Mouse (Mus musculus) stomach, embryonic 15.5 days (tissue): Measurements from ENCODE around the gene Rock2. TPM values are rescaled to one million over a fixed set of nuclear protein-coding genes. Genes with fewer than 3 reads are reported as not detected.
A peak's percentile ranks its signal among the peaks of the same experiment; 100 is the strongest.

Experiments used
- ATAC-seq: fragments of 200-750 bp; cut with Nextera tagmentation; 2 replicates; pipeline ENCODE4 v1.8.0; 2017; ENCODE audit warnings: low read depth, moderate number of reproducible peaks, moderate TSS enrichment; ENCODE audit not compliant: insufficient read depth, low FRiP score
- H3K27ac ChIP-seq: fragments of 300-500 bp; sonication (generic); 2 replicates; pipeline ENCODE4 v1.5.1; 2015; ENCODE audit warnings: mild to moderate bottlenecking, inconsistent platforms
- H3K27me3 ChIP-seq: fragments of 300-500 bp; sonication (generic); replicated peaks from 2 replicates; pipeline ENCODE4 v1.6.1; 2015; ENCODE audit warnings: inconsistent platforms
- H3K36me3 ChIP-seq: fragments of 300-500 bp; sonication (generic); 2 replicates; pipeline ENCODE4 v1.6.1; 2015; ENCODE audit warnings: inconsistent platforms
- H3K4me1 ChIP-seq: fragments of 300-500 bp; sonication (generic); 2 replicates; pipeline ENCODE4 v1.6.1; 2015; ENCODE audit warnings: inconsistent platforms
- H3K4me2 ChIP-seq: fragments of 300-500 bp; sonication (generic); 2 replicates; pipeline ENCODE4 v1.6.1; 2015; ENCODE audit warnings: mild to moderate bottlenecking, inconsistent platforms
- H3K4me3 ChIP-seq: fragments of 300-500 bp; sonication (generic); replicated peaks from 2 replicates; pipeline ENCODE4 v1.5.1; 2015; ENCODE audit warnings: inconsistent platforms
- H3K9ac ChIP-seq: fragments of 300-500 bp; sonication (generic); 2 replicates; pipeline ENCODE4 v1.6.1; 2015; ENCODE audit warnings: inconsistent platforms
- H3K9me3 ChIP-seq: fragments of 300-500 bp; sonication (generic); 2 replicates; pipeline ENCODE4 v1.6.1; 2016; ENCODE audit warnings: inconsistent platforms
- WGBS: fragments of 180-500 bp; shearing (Covaris S2); methylation state at CpG from one replicate; pipeline ENCODE4 v1.1.7; 2015; 5-methylcytosine and 5-hydroxymethylcytosine counted together
- polyA plus RNA-seq: library from polyadenylated mRNA; unstranded; fragments of >200 nt; fragmentation: Nextera tagmentation; extraction: Ambion mirVana; gene quantifications from 2 replicates; pipeline ENCODE4 v1.2.1, GENCODE M21; 2015

Gene Rock2
- polyA plus RNA-seq, 1 experiment from 2014 or later = 20.5 TPM

DNA sequence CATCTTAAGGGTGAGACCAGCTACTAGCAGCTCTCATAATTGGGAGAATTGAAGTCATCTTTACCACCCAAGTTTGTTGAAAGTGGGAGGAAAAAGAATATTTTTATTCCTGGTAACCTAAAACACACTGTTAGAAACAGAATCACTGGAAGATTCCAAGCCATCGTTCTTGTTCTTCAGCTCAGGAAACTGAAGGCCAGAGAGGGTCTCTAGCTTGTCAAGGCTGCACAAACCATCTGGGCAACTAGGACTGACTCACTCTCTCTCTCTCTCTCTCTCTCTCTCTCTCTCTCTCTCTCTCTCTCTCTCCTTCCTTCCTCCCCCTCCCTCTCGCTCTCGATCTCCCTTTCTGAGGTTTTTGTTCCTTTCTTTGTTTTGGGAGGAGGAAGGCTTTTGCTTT lies 33.7 kb upstream of the Rock2 start:
- H3K4me1 ChIP-seq = no peaks in the 10 kb centered on the region
- 32% methylated on average over 3 of the region's 3 CpGs for WGBS
- no peak for ATAC-seq
- peak overlapping the region; percentile 59; the same call in 1 of the 2 replicates for H3K27ac ChIP-seq
- no peaks in the 10 kb centered on the region for H3K36me3 ChIP-seq
- no peak overlapping the region for H3K4me3 ChIP-seq
- no peak overlapping the region for H3K4me2 ChIP-seq
- H3K9me3 ChIP-seq = no peaks in the 10 kb centered on the region
- H3K27me3 ChIP-seq = no peaks in the 10 kb centered on the region
- H3K9ac ChIP-seq = no peak overlapping the region

DNA sequence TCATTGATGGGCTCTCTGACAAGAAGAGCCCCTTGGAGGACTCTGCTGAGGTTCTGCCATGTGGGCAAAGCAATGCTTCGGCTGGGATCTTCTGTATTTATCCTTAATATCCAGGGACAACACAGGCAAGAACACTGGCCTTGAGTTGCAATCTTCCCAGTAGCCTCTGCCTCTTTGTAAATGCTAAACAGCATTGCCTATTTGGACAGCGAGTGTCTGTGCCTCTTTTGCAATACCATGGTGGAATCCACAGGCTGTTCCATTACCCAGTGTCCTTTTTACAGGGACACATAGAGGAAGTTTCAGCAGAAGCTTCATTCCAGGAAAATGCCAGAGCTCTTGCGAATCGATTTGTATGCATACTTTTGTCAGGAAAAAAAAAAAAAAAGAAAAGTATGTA lies 30.2 kb upstream of the Rock2 start:
- H3K9me3 ChIP-seq = no peaks in the 10 kb centered on the region
- no peak for ATAC-seq
- no peak overlapping the region for H3K4me2 ChIP-seq
- WGBS = 71% methylated on average over 4 of the region's 4 CpGs
- H3K4me3 ChIP-seq = no peak overlapping the region
- no peak overlapping the region for H3K27ac ChIP-seq
- no peaks in the 10 kb centered on the region for H3K36me3 ChIP-seq
- no peak overlapping the region for H3K9ac ChIP-seq
- H3K27me3 ChIP-seq = no peaks in the 10 kb centered on the region
- H3K4me1 ChIP-seq = peaks cover 7% of the 10 kb centered on the region

GRCm38 (mm10) chr12:16865871-16866270 lies 28.8 kb upstream of the Rock2 start:
- ATAC-seq = no peak
- Histone ChIP-seq H3K9ac (no peak overlapping the region), H3K4me1 (peaks cover 20% of the 10 kb centered on the region), H3K9me3 (no peaks in the 10 kb centered on the region), H3K36me3 (no peaks in the 10 kb centered on the region), H3K4me3 (no peak overlapping the region), H3K4me2 (no peak overlapping the region), H3K27me3 (no peaks in the 10 kb centered on the region), H3K27ac (no peak overlapping the region)
- 32% methylated on average over 3 of the region's 3 CpGs for WGBS

DNA sequence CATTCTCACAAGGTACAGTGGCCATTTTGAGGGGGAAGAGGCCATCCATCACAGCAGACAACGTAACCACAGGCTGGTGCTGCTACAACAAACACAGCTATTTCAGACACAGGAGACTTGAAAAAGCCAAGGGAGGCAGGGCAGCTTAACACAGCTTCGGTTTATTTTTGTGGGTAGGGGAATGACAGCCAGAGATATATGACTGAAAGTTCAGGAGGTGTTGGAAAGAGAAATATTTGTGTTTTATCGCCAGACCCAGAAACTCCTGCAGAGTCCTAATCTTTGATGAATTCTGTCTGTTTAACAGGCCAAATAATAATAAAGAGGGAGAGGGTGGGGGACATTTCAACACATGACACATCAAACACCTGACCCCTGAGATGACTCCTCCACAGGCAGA lies 28.2 kb upstream of the Rock2 start:
- 9% methylated on average over 3 of the region's 3 CpGs for WGBS
- H3K27me3 ChIP-seq = no peaks in the 10 kb centered on the region
- H3K27ac ChIP-seq = peak overlapping the region; percentile 35; the same call in 1 of the 2 replicates
- no peak overlapping the region for H3K4me2 ChIP-seq
- H3K36me3 ChIP-seq = no peaks in the 10 kb centered on the region
- peaks cover 22% of the 10 kb centered on the region for H3K4me1 ChIP-seq
- H3K4me3 ChIP-seq = no peak overlapping the region
- no peaks in the 10 kb centered on the region for H3K9me3 ChIP-seq
- H3K9ac ChIP-seq = no peak overlapping the region
- no peak for ATAC-seq

DNA sequence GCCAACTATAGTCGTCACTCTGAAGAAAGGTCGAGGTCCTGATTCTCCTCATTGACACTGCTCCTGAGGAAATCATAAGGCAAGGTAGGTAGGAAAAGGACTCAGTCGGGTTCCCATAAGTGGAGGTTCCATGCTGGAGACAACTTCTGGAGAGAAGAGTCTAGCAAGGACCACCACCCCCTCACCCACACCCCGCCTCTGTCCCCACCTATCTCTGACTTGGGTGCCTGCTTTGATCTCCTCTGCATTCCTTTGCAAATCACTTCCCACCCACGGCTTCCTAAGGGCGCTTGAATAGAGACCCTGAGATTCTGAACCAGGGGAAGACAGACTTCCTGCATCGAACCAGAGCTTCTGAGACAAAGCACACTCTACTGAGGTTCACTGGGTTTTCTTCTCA lies 27.4 kb upstream of the Rock2 start:
- H3K27ac ChIP-seq = no peak overlapping the region
- H3K27me3 ChIP-seq = no peaks in the 10 kb centered on the region
- no peaks in the 10 kb centered on the region for H3K9me3 ChIP-seq
- ATAC-seq = no peak
- H3K4me3 ChIP-seq = no peak overlapping the region
- WGBS = 63% methylated on average over 7 of the region's 7 CpGs
- H3K4me2 ChIP-seq = no peak overlapping the region
- no peak overlapping the region for H3K9ac ChIP-seq
- peaks cover 22% of the 10 kb centered on the region for H3K4me1 ChIP-seq
- no peaks in the 10 kb centered on the region for H3K36me3 ChIP-seq

DNA sequence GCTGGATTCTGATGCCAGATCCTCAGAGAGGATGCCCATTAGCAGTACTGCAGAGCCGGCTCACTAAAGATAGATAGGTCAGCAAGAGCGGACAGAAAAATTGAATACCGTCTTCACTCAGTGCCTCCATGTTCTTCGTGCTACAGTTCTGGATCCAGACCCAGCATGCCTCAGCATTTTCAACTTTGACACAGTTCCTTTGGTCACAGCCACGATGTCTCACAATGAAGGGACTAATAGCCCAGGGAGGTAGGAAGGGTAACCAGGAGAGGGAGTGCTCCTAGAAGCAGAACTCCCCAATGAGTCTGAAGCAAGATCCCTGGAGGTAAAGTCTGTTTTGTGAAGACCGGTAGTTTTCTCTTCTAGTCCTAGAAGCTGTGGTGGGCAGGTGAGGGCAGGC lies 26.1 kb upstream of the Rock2 start:
- 76% methylated on average over 6 of the region's 6 CpGs for WGBS
- ATAC-seq = no peak
- peaks cover 31% of the 10 kb centered on the region for H3K4me1 ChIP-seq

GRCm38 (mm10) chr12:16869091-16869778 lies 25.5 kb upstream of the Rock2 start:
- Histone ChIP-seq H3K36me3 (no peaks in the 10 kb centered on the region), H3K9me3 (no peaks in the 10 kb centered on the region), H3K27ac (peak overlapping the region; percentile 89), H3K27me3 (no peaks in the 10 kb centered on the region), H3K9ac (no peak overlapping the region), H3K4me3 (no peak overlapping the region), H3K4me2 (no peak overlapping the region), H3K4me1 (peaks cover 33% of the 10 kb centered on the region)
- WGBS = 58% methylated on average over 8 of the region's 8 CpGs
- ATAC-seq = no peak

More for the DNA sequence above, 26.1 kb upstream of the Rock2 start:
- no peak overlapping the region for H3K27ac ChIP-seq
- no peaks in the 10 kb centered on the region for H3K27me3 ChIP-seq
- H3K4me2 ChIP-seq = no peak overlapping the region
- H3K36me3 ChIP-seq = no peaks in the 10 kb centered on the region
- H3K9me3 ChIP-seq = no peaks in the 10 kb centered on the region
- no peak overlapping the region for H3K9ac ChIP-seq
- H3K4me3 ChIP-seq = no peak overlapping the region

DNA sequence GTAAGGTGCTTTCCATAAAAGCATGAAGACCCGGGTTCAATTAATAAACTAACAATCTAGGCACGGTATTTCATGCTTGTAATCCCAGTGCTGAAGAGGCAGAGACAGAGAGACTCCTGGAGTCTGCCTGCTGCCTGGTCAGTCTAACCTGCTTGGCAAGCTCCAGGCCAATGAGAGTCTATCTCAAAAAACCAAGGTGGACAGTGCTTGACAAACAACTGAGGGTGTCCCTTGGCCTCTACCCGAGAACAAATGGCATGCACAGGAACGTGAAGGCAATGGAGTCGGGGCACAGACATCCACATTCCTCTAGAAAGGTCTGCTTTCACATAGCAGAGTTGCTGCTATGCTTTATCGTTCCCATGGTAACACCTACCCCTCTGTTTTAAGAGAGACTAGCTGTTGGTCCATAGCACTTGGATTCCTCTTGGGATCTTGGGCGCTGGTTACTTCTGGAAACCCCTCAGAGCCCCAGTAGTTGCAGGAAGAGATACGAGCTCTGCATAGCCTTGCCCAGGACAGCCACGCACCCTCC lies 24.8 kb upstream of the Rock2 start:
- H3K4me3 ChIP-seq = no peak overlapping the region
- no peak overlapping the region for H3K9ac ChIP-seq
- no peaks in the 10 kb centered on the region for H3K36me3 ChIP-seq
- peak overlapping the region; percentile 21 for H3K4me2 ChIP-seq
- peaks cover 40% of the 10 kb centered on the region for H3K4me1 ChIP-seq
- no peaks in the 10 kb centered on the region for H3K27me3 ChIP-seq
- peak overlapping the region; percentile 89 for H3K27ac ChIP-seq
- WGBS = 39% methylated on average over 9 of the region's 9 CpGs
- 0 out of 2 replicates have a peak, but pooled peaks have one; percentile 8 for ATAC-seq
- H3K9me3 ChIP-seq = no peaks in the 10 kb centered on the region

GRCm38 (mm10) chr12:16870405-16871068 lies 24.2 kb upstream of the Rock2 start:
- 16% methylated on average over 8 of the region's 8 CpGs for WGBS

DNA sequence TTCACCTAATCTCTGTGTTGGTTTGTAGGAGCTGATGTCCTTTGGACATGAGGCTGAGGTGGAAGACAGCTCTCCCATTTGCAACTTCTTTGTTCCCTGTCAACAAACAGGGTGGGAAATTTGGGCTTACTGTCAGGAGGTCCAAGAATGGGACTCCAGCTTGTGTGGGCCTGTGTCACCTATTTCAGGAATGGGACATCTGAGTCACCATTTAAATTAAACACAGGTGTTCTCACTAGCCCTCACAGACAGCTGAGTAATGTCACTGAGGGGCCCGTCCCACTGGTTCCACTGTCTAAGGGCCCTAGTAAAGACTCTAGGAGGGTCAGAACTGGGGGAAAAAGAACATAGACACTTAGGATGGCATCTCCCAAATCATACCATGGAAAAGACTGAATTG lies 22.7 kb upstream of the Rock2 start:
- Histone ChIP-seq H3K9me3 (no peaks in the 10 kb centered on the region), H3K4me1 (peaks cover 51% of the 10 kb centered on the region), H3K27ac (no peak overlapping the region), H3K27me3 (no peaks in the 10 kb centered on the region), H3K4me3 (no peak overlapping the region), H3K36me3 (no peaks in the 10 kb centered on the region), H3K9ac (no peak overlapping the region), H3K4me2 (no peak overlapping the region)
- WGBS = 81% methylated on average over 1 of the region's 1 CpGs
- no peak for ATAC-seq

More at GRCm38 (mm10) chr12:16870405-16871068, 24.2 kb upstream of the Rock2 start:
- H3K9me3 ChIP-seq = no peaks in the 10 kb centered on the region
- no peak overlapping the region for H3K9ac ChIP-seq
- peak overlapping the region; percentile 21 for H3K4me2 ChIP-seq
- H3K27me3 ChIP-seq = no peaks in the 10 kb centered on the region
- peak overlapping the region; percentile 89 for H3K27ac ChIP-seq
- H3K36me3 ChIP-seq = no peaks in the 10 kb centered on the region
- H3K4me3 ChIP-seq = no peak overlapping the region
- peak; percentile 75 for ATAC-seq
- peaks cover 46% of the 10 kb centered on the region for H3K4me1 ChIP-seq

GRCm38 (mm10) chr12:16872926-16873464 lies 21.7 kb upstream of the Rock2 start:
- WGBS = 55% methylated on average over 7 of the region's 7 CpGs
- Histone ChIP-seq H3K9ac (no peak overlapping the region), H3K4me2 (no peak overlapping the region), H3K36me3 (no peaks in the 10 kb centered on the region), H3K4me3 (no peak overlapping the region), H3K4me1 (peaks cover 56% of the 10 kb centered on the region), H3K9me3 (no peaks in the 10 kb centered on the region), H3K27ac (no peak overlapping the region), H3K27me3 (no peaks in the 10 kb centered on the region)
- ATAC-seq = no peak

DNA sequence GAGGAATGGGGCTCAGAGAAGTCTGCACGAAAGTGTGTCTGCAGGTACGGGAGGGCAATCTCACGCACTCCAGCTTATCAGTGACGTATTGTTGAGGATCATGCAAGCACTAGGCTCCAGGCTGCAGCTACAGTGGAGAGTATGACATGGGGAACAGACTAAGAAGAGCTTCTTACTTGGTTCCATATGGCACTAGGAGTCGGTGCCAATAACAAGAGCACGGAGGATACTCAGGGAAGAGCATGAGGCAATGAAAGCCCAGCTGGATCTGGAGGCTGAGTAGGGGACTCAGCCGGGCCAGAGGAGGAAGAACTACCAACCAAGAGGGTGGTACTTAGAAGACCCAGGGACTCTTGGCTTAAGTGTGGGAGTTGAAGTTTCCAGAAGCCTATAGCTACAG lies 21.1 kb upstream of the Rock2 start:
- Histone ChIP-seq H3K4me1 (peaks cover 56% of the 10 kb centered on the region), H3K36me3 (no peaks in the 10 kb centered on the region), H3K27ac (no peak overlapping the region), H3K9me3 (no peaks in the 10 kb centered on the region), H3K4me2 (no peak overlapping the region), H3K4me3 (no peak overlapping the region), H3K9ac (no peak overlapping the region), H3K27me3 (no peaks in the 10 kb centered on the region)
- 76% methylated on average over 7 of the region's 7 CpGs for WGBS
- no peak for ATAC-seq
